Mouse (Mus musculus) fibroblast of lung, adult 2 months (primary cell): Measurements from ENCODE around the gene Nat14.

Experiments
- DNase-seq: peaks from one replicate; pipeline ENCODE4 v3.0.0-alpha.2; 2011; ENCODE audit warnings: low read depth

Nat14 gene

DNA sequence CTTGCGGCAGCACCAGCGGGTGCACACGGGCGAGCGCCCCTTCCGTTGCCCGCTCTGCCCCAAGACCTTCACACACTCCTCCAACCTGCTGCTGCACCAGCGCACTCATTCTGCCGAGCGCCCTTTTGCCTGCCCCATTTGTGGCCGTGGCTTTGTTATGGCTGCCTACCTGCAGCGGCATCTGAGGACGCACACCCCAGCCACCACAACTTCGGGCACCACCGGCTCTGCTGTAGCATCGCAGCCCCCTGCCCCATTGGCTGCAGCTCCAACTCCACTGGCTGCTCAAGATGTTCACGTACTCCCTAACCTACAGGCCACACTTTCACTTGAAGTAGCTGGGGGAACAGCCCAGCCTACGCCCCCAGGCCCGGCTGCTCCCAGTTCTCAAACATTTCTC is 1.3 kb upstream of the Nat14 start:
- no peak for DNase-seq

GRCm38 (mm10) chr7:4920976-4921823 is 628 bp upstream of the Nat14 start:
- DNase-seq = no peak

DNA sequence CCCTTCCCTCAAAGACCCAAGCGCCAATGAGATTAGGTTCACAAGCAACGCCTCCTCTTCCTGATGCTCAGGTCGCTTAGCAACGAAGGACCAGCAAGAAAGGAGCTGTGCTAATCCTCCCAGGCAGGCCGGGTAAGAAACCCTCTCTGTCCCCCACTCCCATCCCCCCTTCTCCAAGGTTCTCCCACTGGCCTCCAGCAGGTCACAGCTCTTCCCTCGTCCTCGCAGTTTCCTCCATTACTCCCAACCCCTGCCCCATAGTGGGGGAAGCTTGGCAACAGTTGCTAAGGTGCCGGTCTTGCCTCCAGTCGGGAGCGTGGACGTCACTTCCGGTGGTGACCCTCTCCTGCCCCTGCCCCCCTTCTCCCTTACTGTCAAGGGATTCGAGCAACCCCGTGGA is 680 bp downstream of the Nat14 start:
- no peak for DNase-seq

DNA sequence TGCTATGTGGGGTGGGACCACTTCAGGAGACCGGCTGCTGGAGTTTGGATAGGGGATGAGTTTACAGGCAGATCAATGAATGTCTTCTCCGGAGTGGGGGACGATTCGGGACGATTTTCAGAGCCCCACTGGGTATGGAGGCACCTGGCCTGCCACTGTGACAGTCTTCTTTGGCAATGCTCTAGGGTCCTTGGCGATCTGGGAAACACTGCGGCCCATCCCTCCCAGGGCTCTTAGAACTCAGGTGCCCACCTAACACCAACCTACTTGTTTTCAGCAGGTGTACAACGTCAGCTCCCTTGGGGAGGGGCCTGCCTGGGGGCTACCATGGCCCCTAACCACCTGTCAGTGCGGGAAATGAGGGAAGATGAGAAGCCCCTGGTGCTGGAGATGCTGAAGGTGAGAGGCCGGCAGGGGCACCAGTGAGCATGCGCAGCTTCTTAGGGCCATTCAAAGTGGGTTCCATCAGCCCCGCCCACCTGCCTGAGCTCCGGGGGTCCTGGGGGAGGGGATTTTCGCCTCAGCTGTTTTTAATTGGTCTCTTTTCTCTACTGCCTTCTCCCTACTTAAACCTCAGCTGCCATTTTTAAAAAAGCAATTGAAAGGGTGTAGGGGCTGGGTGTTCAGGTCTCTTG is 1.2 kb downstream of the Nat14 start:
- no peak for DNase-seq

- peak; percentile 52 for DNase-seq
These were observed 1.9 kb downstream of the Nat14 start for GRCm38 (mm10) chr7:4923586-4924364.

- DNase-seq = no peak
These were observed 2.7 kb downstream of the Nat14 start for GRCm38 (mm10) chr7:4924483-4924882.

- DNase-seq = peak; percentile 79
These were observed 3.1 kb downstream of the Nat14 start for GRCm38 (mm10) chr7:4924891-4925301.

DNA sequence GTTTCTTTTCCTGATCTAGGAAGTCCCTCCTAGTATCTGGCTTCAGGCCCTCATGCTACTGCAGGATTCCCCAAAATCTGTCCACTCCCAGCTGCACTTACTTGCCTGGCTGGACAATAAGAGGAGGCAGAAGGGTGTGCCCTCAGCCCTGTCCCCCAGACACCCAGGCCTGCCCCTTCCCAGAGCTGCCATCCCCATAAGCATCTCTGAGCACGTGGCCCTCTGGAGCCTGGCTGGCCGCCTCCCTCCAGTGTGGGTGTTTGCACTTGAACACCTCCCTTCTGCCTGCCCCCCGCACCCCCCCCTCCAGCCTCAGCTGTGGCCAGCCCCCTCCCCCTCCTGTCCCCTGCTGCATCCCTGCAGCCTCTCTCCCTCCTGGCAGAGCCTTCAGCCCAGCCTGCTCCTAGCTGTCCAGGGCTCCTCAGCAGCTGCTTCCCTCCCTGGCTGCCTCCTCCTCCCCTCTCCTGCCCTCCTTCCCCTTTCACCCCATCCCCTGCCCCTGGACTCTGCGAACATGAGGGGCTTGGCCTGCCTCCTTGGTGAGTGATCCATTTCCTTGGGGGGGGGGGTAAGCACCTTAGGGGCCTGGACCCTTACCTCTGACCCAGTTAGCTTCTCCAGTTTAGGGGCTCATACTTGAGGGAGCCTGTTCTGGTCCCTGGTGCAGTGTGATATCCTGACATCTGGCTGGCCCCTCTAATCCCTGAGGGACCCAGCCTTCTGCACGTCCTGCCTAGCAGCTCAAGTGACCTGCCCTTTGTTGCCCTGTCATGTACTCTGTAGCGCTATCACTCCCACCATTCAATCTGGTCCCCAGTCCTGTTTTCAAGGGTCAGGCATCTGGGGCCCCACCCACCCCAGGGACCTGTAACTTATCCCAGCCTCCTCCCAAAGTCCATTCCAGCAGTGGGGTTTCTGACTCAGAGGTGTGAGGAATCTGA is 3.9 kb downstream of the Nat14 start, which contains the start of gene Ssc5d:
Gene Ssc5d (plus strand): TSS at position 345 of the 941 bp plus-strand sequence.
- DNase-seq = peak; percentile 73

DNA sequence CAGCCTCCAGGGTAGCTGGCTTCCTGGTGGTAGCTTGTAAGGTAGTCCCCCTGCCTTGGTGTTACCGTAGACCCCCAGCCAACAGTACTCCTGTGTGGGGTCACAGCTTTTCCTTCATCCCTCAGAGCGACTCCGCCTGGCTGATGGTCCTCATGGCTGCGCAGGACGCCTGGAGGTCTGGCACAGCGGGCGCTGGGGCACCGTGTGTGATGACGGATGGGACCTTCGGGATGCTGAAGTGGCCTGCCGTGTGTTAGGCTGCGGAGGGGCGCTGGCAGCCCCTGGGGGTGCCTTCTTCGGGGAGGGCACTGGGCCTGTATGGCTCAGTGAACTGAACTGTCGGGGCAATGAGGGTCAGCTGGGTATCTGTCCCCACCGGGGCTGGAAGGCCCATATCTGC is 5.0 kb downstream of the Nat14 start:
- DNase-seq = no peak

DNA sequence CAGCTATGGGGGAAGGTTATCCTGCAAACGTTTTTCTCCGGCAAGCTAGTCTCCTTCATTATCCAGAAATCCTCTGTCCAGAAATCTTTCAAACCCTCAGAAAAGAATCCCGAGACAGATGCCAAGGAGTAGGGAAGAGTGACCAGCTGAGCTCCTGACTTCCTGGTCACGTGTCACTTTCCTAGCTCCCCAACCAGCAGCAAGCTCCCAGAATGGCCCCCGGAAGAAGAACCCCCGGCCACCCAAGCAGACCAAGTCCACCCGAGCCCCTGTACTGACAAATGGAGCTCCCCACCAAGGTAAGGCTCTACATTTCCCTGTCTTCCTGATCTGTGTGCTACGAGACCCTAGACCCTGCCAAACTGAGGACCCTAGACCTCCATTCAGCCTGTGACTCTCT is 5.9 kb downstream of the Nat14 start:
- no peak for DNase-seq

DNA sequence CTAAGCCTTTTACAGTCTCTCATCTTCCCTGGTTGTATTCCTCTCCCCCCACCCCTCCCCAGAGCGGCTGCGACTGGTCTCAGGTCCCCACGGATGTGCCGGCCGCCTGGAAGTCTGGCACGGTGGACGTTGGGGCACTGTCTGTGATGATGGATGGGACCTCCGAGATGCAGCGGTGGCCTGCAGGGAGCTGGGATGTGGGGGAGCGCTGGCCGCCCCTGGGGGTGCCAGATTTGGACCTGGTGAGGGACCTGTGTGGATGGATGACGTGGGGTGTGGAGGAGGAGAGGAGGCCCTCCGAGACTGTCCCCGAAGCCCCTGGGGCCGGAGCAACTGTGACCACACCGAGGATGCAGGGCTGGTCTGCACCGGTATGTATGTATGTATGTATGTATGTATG is 6.5 kb downstream of the Nat14 start:
- DNase-seq = no peak

GRCm38 (mm10) chr7:4933103-4933502 is 11.3 kb downstream of the Nat14 start:
- DNase-seq = no peak

- DNase-seq = no peak
These were observed 12.5 kb downstream of the Nat14 start for GRCm38 (mm10) chr7:4934160-4934914.

DNA sequence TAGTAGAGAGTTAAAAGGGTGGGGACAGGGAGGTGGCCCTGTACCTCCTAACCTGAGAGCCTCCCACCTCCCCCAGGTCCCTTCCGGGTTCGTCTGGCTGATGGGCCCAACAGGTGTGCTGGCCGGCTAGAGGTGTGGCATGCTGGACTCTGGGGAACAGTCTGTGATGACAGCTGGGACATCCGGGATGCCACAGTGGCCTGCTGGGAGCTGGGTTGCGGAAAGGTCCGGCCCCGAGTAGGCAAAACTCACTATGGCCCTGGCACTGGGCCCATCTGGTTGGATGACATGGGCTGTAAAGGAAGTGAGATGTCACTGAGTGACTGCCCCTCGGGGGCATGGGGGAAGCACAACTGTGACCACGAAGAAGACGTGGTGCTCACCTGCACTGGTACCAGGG is 15.0 kb downstream of the Nat14 start:
- no peak for DNase-seq

GRCm38 (mm10) chr7:4937392-4937791 is 15.6 kb downstream of the Nat14 start:
- no peak for DNase-seq

- no peak for DNase-seq
These were observed 16.6 kb downstream of the Nat14 start for GRCm38 (mm10) chr7:4938456-4938855.

DNA sequence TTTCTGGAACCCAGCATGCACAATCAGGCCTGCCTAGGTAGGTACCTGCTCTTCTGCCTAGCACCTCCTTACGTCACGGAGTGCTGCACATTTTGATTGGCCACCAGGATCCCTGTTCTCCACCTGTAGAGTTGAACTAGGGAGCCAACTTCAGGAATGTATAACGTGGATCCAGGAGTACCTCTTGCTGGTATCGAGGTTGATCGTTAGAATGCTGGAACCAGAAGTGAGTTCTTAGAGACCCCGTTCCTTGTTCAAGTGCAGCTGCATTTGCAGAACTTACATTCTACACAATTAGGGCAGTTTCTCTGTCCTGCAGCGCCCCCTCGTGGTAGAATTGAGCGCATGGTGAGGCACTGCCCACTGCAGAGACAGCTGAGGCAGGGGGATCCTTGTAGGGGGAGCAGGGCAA is 18.2 kb downstream of the Nat14 start:
- DNase-seq = peak; percentile 47

DNA sequence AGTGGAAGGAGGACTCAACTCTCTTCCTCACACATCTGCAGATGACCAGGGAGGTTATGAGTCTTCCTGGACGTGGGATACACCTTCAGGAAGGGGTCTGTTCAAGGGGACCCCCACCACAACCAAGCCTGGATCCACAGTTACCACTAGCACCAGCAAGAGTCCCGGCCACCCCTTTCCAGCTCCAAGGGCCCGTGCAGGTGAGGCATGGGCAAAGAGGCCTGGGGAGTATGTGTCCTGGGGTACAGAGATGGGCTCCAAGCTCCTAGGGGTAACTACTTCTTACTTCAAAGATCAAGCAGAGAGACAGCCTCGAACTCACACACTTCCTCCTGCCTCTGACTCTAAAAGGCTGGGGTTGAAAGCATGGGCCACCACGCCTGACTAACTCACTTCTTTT is 20.8 kb downstream of the Nat14 start:
- DNase-seq = no peak

DNA sequence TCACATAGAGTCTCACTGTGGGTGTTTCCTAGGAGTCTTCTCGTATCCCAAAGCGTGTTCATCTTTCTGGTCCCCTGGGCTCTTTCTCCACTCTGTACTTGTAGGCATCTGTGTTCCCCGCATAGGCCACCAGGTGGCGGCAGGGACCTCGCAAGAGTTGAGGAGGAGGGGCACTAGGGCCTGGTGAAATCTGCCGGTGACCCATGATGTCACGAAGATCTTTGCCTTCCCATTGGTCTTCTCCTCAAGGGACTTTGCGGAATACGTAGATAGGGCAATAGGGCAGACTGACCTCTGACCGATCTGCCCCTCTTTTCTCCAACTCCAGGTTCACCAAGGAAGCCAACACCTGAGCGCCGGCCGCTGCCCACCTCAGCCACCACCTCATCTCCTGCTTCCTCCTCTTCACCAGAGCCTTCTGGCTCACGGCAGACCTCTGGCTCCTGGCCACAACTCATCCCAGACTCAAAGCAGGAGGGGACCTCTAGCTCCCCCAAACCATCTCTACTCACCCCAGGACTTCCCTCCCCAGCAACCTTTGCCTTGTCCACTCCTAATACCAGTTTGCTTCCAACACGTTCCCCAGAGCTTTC is 21.5 kb downstream of the Nat14 start:
- peak; percentile 95 for DNase-seq

- peak; percentile 51 for DNase-seq
These were observed 26.0 kb downstream of the Nat14 start for GRCm38 (mm10) chr7:4947855-4948254.
